Mouse (Mus musculus): ENCODE data around the gene Mrps10. TPM values are rescaled to one million over a fixed set of nuclear protein-coding genes. Genes with fewer than 3 reads are reported as not detected.
A peak's percentile ranks its signal among the peaks of the same experiment; 100 is the strongest.
"Not testable (repeated sequence)": the region's sequence is repeated elsewhere in the genome, so short reads cannot be mapped to it uniquely, and the experiment has no call there.

Gene Mrps10
- polyA plus RNA-seq, 1 experiment, result 71.3 TPM

DNA sequence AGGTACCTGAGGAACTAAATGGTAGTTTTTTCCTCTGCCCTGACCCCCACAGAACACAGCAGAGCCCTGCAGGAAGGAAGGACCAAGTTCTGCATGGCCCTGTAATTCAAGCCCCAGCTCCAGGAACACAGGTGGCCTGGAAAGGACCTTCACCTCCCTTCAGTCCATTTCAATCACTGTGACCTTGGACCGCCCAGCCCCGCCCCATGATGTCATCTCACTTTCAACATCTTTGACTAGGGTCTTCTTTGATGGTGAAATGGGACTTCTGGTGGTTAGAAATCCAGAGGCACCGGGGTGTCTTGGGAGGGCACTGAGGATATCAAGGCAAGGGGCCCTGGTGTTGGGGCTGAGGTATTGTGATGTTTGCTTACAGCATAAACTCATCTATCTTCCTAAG lies 52.9 kb downstream of the Mrps10 start:
- H3K9ac ChIP-seq (ENCODE audit: low read depth, poor library complexity, severe bottlenecking), result no peak overlapping the region
- no peak overlapping the region for H3K4me3 ChIP-seq (ENCODE audit: low read depth, low read length)
- TF ChIP-seq EP300 (IDR thresholded peaks at IDR 0.05; ENCODE audit: insufficient read depth, low read depth, low read length), result 0 out of 2 replicates have a peak, but pooled peaks have one; percentile 43
- TF ChIP-seq POLR2A (IDR thresholded peaks at IDR 0.05; ENCODE audit: insufficient read depth, low read length), result no peak
- no peak overlapping the region for H3K27ac ChIP-seq (ENCODE audit: insufficient read depth, low read length)
- no peaks in the 10 kb centered on the region for H3K36me3 ChIP-seq (ENCODE audit: control insufficient read depth, insufficient read depth, low read length, poor library complexity, severe bottlenecking)
- H3K9me3 ChIP-seq (replicated peaks; ENCODE audit: control insufficient read depth, insufficient read depth, low read length, poor library complexity, severe bottlenecking), result no peaks in the 10 kb centered on the region
- no peaks in the 10 kb centered on the region for H3K27me3 ChIP-seq (ENCODE audit: control insufficient read depth, insufficient read depth, low read length, poor library complexity, severe bottlenecking)
- H3K4me1 ChIP-seq (ENCODE audit: control insufficient read depth, insufficient read depth, low read length), result peaks cover 2% of the 10 kb centered on the region

DNA sequence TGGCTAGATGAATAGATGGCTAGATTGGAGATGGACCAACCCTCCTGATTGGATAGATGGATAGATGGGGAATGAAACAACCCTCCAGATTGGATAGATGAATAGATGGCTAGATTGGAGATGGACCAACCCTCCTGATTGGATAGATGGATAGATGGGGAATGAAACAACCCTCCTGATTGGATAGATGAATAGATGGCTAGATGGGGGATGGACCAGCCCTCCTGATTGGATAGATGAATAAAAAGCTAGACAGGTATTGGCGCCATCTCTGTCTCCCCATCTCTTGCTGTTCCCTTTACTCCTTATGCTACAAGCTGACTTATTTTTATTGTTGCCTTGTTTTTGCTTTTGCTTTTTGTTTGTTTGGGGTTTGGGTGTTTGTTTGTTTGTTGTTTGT lies 53.9 kb downstream of the Mrps10 start:
- H3K27ac ChIP-seq (ENCODE audit: insufficient read depth, low read length); H3K36me3 ChIP-seq (ENCODE audit: control insufficient read depth, insufficient read depth, low read length, poor library complexity, severe bottlenecking); H3K4me3 ChIP-seq (ENCODE audit: low read depth, low read length); H3K9me3 ChIP-seq (replicated peaks; ENCODE audit: control insufficient read depth, insufficient read depth, low read length, poor library complexity, severe bottlenecking); H3K4me1 ChIP-seq (ENCODE audit: control insufficient read depth, insufficient read depth, low read length); H3K9ac ChIP-seq (ENCODE audit: low read depth, poor library complexity, severe bottlenecking); H3K27me3 ChIP-seq (ENCODE audit: control insufficient read depth, insufficient read depth, low read length, poor library complexity, severe bottlenecking): not testable (repeated sequence)

DNA sequence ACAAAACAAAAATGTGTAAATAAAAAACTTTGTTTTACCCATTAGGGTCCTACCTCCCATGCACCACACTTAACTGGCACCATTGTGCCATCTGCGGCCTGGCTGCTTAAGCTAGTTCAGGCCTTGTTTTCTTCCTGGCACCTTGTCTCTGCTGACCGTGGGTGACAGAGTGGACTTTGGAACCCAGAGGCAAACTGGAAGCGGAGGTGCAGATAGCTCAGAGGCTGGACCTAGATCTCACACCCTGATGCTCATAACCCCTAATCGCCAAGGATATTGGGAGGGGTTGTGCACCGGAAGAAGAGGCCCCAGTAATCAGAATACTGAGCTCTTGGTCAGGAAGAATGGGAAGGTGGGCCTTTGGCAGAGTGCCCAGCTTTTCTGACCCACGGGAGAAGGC lies 55.5 kb downstream of the Mrps10 start:
- H3K4me3 ChIP-seq (ENCODE audit: low read depth, low read length), result no peak overlapping the region
- H3K9ac ChIP-seq (ENCODE audit: low read depth, poor library complexity, severe bottlenecking), result no peak overlapping the region
- no peaks in the 10 kb centered on the region for H3K36me3 ChIP-seq (ENCODE audit: control insufficient read depth, insufficient read depth, low read length, poor library complexity, severe bottlenecking)
- no peaks in the 10 kb centered on the region for H3K9me3 ChIP-seq (replicated peaks; ENCODE audit: control insufficient read depth, insufficient read depth, low read length, poor library complexity, severe bottlenecking)
- TF ChIP-seq POLR2A (IDR thresholded peaks at IDR 0.05; ENCODE audit: insufficient read depth, low read length) (no peak), CTCF (IDR thresholded peaks at IDR 0.05; ENCODE audit: low read depth, low read length) (no peak), EP300 (IDR thresholded peaks at IDR 0.05; ENCODE audit: insufficient read depth, low read depth, low read length) (no peak)
- H3K4me1 ChIP-seq (ENCODE audit: control insufficient read depth, insufficient read depth, low read length), result peaks cover 4% of the 10 kb centered on the region
- no peak overlapping the region for H3K27ac ChIP-seq (ENCODE audit: insufficient read depth, low read length)
- no peaks in the 10 kb centered on the region for H3K27me3 ChIP-seq (ENCODE audit: control insufficient read depth, insufficient read depth, low read length, poor library complexity, severe bottlenecking)

DNA sequence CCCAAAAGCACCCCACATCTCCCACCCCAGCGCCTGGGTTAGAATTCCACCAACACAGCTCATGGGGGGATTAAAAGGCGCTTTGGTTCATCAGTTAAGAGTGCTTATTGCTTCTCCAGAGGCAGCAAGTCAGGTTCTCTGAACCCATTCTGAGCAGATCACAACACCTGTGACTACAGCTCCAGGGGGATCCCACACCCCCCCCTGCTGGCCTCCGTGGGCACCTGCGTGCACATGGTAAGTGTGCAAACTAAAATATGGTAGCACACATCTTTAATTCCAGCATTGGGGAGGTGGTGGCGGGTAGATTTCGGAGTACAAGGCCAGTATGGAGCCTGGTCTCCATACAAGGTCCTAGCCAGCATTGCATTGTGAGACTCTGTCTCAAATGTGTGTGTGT lies 58.6 kb downstream of the Mrps10 start:
- no peak overlapping the region for H3K27ac ChIP-seq (ENCODE audit: insufficient read depth, low read length)
- no peak overlapping the region for H3K9ac ChIP-seq (ENCODE audit: low read depth, poor library complexity, severe bottlenecking)
- peaks cover 3% of the 10 kb centered on the region for H3K4me1 ChIP-seq (ENCODE audit: control insufficient read depth, insufficient read depth, low read length)
- no peaks in the 10 kb centered on the region for H3K27me3 ChIP-seq (ENCODE audit: control insufficient read depth, insufficient read depth, low read length, poor library complexity, severe bottlenecking)
- H3K9me3 ChIP-seq (replicated peaks; ENCODE audit: control insufficient read depth, insufficient read depth, low read length, poor library complexity, severe bottlenecking), result no peaks in the 10 kb centered on the region
- peak; percentile 50 for TF ChIP-seq CTCF (IDR thresholded peaks at IDR 0.05; ENCODE audit: low read depth, low read length)
- TF ChIP-seq EP300 (IDR thresholded peaks at IDR 0.05; ENCODE audit: insufficient read depth, low read depth, low read length), result no peak
- no peaks in the 10 kb centered on the region for H3K36me3 ChIP-seq (ENCODE audit: control insufficient read depth, insufficient read depth, low read length, poor library complexity, severe bottlenecking)
- no peak overlapping the region for H3K4me3 ChIP-seq (ENCODE audit: low read depth, low read length)

DNA sequence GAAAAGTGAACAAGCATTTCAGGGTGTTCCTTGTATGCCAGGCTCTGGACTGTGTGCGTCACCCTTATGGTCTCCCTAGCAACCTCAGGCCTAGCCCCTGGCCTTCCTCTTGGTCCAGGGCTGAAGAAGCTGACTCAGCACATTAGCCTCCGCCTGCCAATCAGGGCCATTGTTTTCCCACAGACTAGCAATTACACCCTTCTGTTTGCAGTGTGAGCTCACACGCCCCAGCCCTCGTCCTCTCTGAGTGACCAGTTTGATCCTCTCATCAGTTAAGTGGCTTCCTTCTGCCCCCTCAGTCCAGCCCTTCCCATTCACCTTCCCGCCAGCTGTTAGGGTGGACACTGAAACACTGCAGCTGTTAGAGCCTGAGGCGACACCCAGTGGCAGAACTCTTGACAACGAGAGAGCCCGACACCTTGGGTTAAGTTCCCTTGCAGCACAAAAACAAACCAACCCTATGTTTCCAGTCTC lies 60.2 kb downstream of the Mrps10 start:
- H3K27me3 ChIP-seq (ENCODE audit: control insufficient read depth, insufficient read depth, low read length, poor library complexity, severe bottlenecking), result no peaks in the 10 kb centered on the region
- no peaks in the 10 kb centered on the region for H3K36me3 ChIP-seq (ENCODE audit: control insufficient read depth, insufficient read depth, low read length, poor library complexity, severe bottlenecking)
- no peak for TF ChIP-seq POLR2A (IDR thresholded peaks at IDR 0.05; ENCODE audit: insufficient read depth, low read length)
- TF ChIP-seq CTCF (IDR thresholded peaks at IDR 0.05; ENCODE audit: low read depth, low read length), result peak; percentile 60
- 0 out of 2 replicates have a peak, but pooled peaks have one; percentile 9 for TF ChIP-seq EP300 (IDR thresholded peaks at IDR 0.05; ENCODE audit: insufficient read depth, low read depth, low read length)
- H3K9me3 ChIP-seq (replicated peaks; ENCODE audit: control insufficient read depth, insufficient read depth, low read length, poor library complexity, severe bottlenecking), result no peaks in the 10 kb centered on the region
- H3K4me3 ChIP-seq (ENCODE audit: low read depth, low read length), result no peak overlapping the region
- peaks cover 3% of the 10 kb centered on the region for H3K4me1 ChIP-seq (ENCODE audit: control insufficient read depth, insufficient read depth, low read length)
- H3K9ac ChIP-seq (ENCODE audit: low read depth, poor library complexity, severe bottlenecking), result no peak overlapping the region
- no peak overlapping the region for H3K27ac ChIP-seq (ENCODE audit: insufficient read depth, low read length)

DNA sequence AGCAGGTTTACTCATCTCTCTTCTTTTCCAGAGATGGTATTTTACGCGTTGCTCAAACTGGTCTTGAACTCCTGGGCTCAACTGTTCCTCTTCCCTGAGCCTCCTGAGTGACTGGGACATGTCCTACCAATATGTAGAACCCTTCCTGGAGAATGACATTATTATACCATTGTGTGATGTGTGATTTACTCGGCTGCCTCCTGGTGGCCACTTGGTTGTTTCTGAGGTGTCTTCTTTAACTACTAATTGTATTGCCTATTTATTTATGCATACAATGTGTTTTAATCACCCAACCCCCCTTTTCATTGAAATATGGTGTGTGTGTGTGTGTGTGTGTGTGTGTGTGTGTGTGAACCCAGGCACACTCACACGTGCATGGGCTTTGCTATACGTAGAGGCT lies 62.1 kb downstream of the Mrps10 start:
- no peak overlapping the region for H3K27ac ChIP-seq (ENCODE audit: insufficient read depth, low read length)
- H3K9ac ChIP-seq (ENCODE audit: low read depth, poor library complexity, severe bottlenecking), result no peak overlapping the region
- H3K4me3 ChIP-seq (ENCODE audit: low read depth, low read length), result no peak overlapping the region
- no peaks in the 10 kb centered on the region for H3K36me3 ChIP-seq (ENCODE audit: control insufficient read depth, insufficient read depth, low read length, poor library complexity, severe bottlenecking)
- H3K4me1 ChIP-seq (ENCODE audit: control insufficient read depth, insufficient read depth, low read length), result peaks cover 3% of the 10 kb centered on the region
- no peaks in the 10 kb centered on the region for H3K27me3 ChIP-seq (ENCODE audit: control insufficient read depth, insufficient read depth, low read length, poor library complexity, severe bottlenecking)
- no peaks in the 10 kb centered on the region for H3K9me3 ChIP-seq (replicated peaks; ENCODE audit: control insufficient read depth, insufficient read depth, low read length, poor library complexity, severe bottlenecking)
- TF ChIP-seq POLR2A (IDR thresholded peaks at IDR 0.05; ENCODE audit: insufficient read depth, low read length), result no peak
- TF ChIP-seq EP300 (IDR thresholded peaks at IDR 0.05; ENCODE audit: insufficient read depth, low read depth, low read length), result no peak
- TF ChIP-seq CTCF (IDR thresholded peaks at IDR 0.05; ENCODE audit: low read depth, low read length), result no peak

Other genes starting within 250 kb of the Mrps10 start
- 0.91 and 1.1 TPM in 2 replicates for gene Guca1b, start 16.5 kb downstream of the Mrps10 start, polyA plus RNA-seq (2011; ENCODE audit: insufficient read depth, insufficient read length, low read depth, missing spikeins)
- gene Guca1a, start 31.7 kb downstream of the Mrps10 start, polyA plus RNA-seq (2011; ENCODE audit: insufficient read depth, insufficient read length, low read depth, missing spikeins), result 4.1 and 4.7 TPM in 2 replicates
- 37.6 and 39.2 TPM in 2 replicates for gene AI661453, start 67.7 kb downstream of the Mrps10 start, polyA plus RNA-seq (2011; ENCODE audit: insufficient read depth, insufficient read length, low read depth, missing spikeins)
- gene 1700001C19Rik, start 68.5 kb downstream of the Mrps10 start, polyA plus RNA-seq (2011; ENCODE audit: insufficient read depth, insufficient read length, low read depth, missing spikeins), result 0.75 and 1.3 TPM in 2 replicates
- gene Taf8, start 133.4 kb downstream of the Mrps10 start, polyA plus RNA-seq (2011; ENCODE audit: insufficient read depth, insufficient read length, low read depth, missing spikeins), result 45.5 and 46.6 TPM in 2 replicates
- 181 and 185 TPM in 2 replicates for gene Ccnd3, start 136.2 kb downstream of the Mrps10 start, polyA plus RNA-seq (2011; ENCODE audit: insufficient read depth, insufficient read length, low read depth, missing spikeins)
- gene Bysl, start 242.6 kb downstream of the Mrps10 start, polyA plus RNA-seq (2011; ENCODE audit: insufficient read depth, insufficient read length, low read depth, missing spikeins), result 24.9 and 25.7 TPM in 2 replicates
- gene Med20, start 242.7 kb downstream of the Mrps10 start, polyA plus RNA-seq (2011; ENCODE audit: insufficient read depth, insufficient read length, low read depth, missing spikeins), result 26.4 and 36.9 TPM in 2 replicates
- 4.5 and 11.9 TPM in 2 replicates for gene Gm20517, start 242.7 kb downstream of the Mrps10 start, polyA plus RNA-seq (2011; ENCODE audit: insufficient read depth, insufficient read length, low read depth, missing spikeins)

All from ES-Bruce4 (cell line).